Mouse (Mus musculus): ENCODE results near the gene Nova2. TPM values are rescaled to one million over a fixed set of nuclear protein-coding genes. Genes with fewer than 3 reads are reported as not detected.

Nova2 gene
- polyA plus RNA-seq, 1 experiment: 0.39 TPM

DNA sequence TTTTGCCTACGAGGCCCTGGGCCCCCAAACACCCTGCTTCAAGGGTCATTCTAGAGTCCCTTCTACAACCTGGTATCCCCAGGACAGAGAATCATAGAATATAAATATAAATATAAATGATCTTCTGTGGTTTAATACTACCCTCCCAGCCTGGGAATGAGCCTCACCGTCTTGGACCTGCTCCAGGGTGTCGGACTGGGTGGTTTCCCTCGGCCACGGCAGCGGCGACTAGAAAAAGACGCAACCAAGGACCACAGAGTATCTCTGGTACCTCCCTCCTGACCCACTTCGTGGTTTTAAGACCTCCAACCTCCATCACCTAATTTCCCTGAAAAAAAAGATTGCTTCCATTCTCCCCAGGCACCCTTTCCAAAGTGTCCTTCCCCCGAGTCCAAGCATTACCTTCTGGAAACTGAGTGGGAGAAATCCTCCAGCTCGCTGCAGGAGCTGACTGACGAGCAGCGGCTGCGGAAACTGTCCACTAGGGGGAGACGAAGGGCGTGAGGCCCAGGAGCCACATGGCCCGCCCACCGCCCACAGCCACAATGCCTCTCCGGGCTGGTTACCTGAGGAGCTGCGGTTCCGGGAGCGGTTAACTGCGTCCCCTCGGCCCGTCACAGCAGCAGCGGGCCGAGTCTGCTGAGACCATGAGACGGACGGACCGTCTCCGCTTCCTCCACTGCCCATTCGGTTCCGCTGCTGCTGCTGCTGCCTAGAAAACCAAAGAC is 33.7 kb upstream of the Nova2 start:
- H3K4me3 ChIP-seq (ENCODE audit: control insufficient read depth, insufficient read depth, low read length): peak overlapping the region; percentile 19
- TF ChIP-seq CTCF (IDR thresholded peaks at IDR 0.05; ENCODE audit: borderline replicate concordance, control insufficient read depth, extremely low read depth, insufficient read depth, low read length, poor library complexity): peak; percentile 94
- TF ChIP-seq POLR2A (IDR thresholded peaks at IDR 0.05; ENCODE audit: control insufficient read depth, extremely low read depth, insufficient read depth, low read length, poor library complexity): 0 out of 2 replicates have a peak, but pooled peaks have one; percentile 32
- H3K27ac ChIP-seq (ENCODE audit: control insufficient read depth, insufficient read depth, low read length): no peak overlapping the region
- peaks cover 8% of the 10 kb centered on the region for H3K4me1 ChIP-seq (replicated peaks; ENCODE audit: control insufficient read depth, insufficient read depth, low read length)
- WGBS: 16% methylated on average over 33 of the region's 33 CpGs
- 0 out of 2 replicates have a peak, but pooled peaks cover 2% of the 10 kb centered on the region for H3K27me3 ChIP-seq (ENCODE audit: control insufficient read depth, insufficient read depth, low read length)
- no peaks in the 10 kb centered on the region; the same call in 1 of the 2 replicates for H3K36me3 ChIP-seq (ENCODE audit: control insufficient read depth, insufficient read depth, low read length)
- peak; percentile 84 for DNase-seq

DNA sequence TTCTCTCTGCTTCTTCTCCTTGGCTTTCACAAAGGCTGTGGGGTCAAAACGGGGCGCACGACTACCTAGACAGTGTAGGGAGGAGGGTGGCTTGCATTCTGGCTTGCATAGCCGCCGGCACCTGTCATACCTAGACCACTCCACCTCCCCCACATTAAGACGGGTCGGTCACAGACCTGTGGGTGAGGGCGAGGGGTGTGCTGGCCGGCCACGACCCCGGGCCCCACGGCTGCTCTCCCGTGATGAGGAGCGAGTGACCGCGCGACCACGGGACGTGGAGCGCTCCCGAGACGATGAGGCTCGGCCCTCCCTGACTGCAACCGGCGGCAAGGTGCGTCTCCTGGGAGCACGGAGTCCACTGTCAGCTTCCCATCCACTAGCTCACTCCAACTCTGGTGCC is 32.7 kb upstream of the Nova2 start:
- no peak for TF ChIP-seq CTCF (IDR thresholded peaks at IDR 0.05; ENCODE audit: borderline replicate concordance, control insufficient read depth, extremely low read depth, insufficient read depth, low read length, poor library complexity)
- TF ChIP-seq POLR2A (IDR thresholded peaks at IDR 0.05; ENCODE audit: control insufficient read depth, extremely low read depth, insufficient read depth, low read length, poor library complexity): no peak
- H3K27me3 ChIP-seq (ENCODE audit: control insufficient read depth, insufficient read depth, low read length): 0 out of 2 replicates have a peak, but pooled peaks cover 2% of the 10 kb centered on the region
- H3K36me3 ChIP-seq (ENCODE audit: control insufficient read depth, insufficient read depth, low read length): no peaks in the 10 kb centered on the region; the same call in 1 of the 2 replicates
- 65% methylated on average over 27 of the region's 27 CpGs for WGBS
- H3K27ac ChIP-seq (ENCODE audit: control insufficient read depth, insufficient read depth, low read length): no peak overlapping the region
- H3K4me3 ChIP-seq (ENCODE audit: control insufficient read depth, insufficient read depth, low read length): no peak overlapping the region
- DNase-seq: no peak
- H3K4me1 ChIP-seq (replicated peaks; ENCODE audit: control insufficient read depth, insufficient read depth, low read length): peaks cover 8% of the 10 kb centered on the region

DNA sequence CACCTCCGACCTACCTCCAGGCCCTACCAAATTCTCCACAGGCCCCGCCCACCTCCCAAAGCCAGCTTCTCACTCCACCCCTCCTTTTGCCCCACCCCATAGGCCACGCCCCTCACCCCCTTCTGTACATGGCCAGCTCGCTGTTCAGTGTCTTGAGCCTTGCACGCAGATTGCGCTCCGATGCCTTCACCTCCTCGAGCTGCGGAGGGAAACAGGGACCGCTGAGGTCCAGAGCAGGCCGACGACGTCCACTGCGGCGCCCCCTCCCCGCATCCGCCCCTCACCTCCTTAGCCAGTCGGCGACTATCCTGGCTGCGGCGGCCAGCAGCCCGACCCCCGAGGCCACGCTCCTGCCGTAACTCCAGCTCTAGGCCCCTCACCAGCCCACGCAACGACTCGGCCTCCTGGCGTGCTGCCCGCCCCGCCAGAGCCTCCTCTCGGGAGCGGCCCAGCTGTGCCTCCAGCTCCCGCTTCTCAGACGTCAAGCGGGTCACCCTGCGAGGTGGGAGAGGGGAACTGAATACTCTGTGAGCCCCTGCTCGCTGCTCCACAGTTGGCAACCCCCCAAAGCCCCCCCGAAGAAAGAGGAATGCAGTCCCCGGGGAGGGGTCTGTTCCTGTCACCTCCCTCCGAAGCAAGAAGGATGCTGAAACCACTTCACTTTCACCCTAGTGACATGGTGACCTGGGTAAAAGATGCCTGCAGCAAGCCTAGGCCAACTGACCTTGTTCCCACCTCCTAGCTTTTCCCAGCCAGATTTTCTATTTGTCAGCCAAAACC is 31.8 kb upstream of the Nova2 start:
- Histone ChIP-seq H3K36me3 (ENCODE audit: control insufficient read depth, insufficient read depth, low read length) (no peaks in the 10 kb centered on the region; the same call in 1 of the 2 replicates), H3K27me3 (ENCODE audit: control insufficient read depth, insufficient read depth, low read length) (0 out of 2 replicates have a peak, but pooled peaks cover 2% of the 10 kb centered on the region), H3K27ac (ENCODE audit: control insufficient read depth, insufficient read depth, low read length) (no peak overlapping the region), H3K4me1 (replicated peaks; ENCODE audit: control insufficient read depth, insufficient read depth, low read length) (peaks cover 8% of the 10 kb centered on the region), H3K4me3 (ENCODE audit: control insufficient read depth, insufficient read depth, low read length) (no peak overlapping the region)
- WGBS: 24% methylated on average over 41 of the region's 41 CpGs
- TF ChIP-seq POLR2A (IDR thresholded peaks at IDR 0.05; ENCODE audit: control insufficient read depth, extremely low read depth, insufficient read depth, low read length, poor library complexity): no peak
- no peak for TF ChIP-seq CTCF (IDR thresholded peaks at IDR 0.05; ENCODE audit: borderline replicate concordance, control insufficient read depth, extremely low read depth, insufficient read depth, low read length, poor library complexity)
- DNase-seq: peak; percentile 32

DNA sequence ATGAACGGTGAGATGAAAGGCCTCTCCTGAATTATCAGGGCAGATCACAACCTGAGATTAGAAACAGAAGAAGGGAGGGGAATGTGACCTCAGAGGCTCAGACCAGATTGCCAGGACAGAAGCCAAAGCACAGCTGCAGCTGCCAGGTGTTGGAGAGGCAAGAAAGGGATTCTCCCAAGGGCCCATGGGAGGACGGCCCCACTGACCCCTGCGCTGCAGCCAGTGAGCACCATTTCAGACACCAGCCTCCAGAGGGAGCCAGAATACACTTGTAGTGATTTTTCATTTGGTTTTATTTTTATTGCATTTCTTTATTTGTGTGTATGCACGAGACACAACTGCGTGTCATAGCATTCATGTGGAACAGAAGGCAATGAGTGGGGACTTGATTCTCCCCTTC is 29.2 kb upstream of the Nova2 start:
- DNase-seq: no peak
- TF ChIP-seq CTCF (IDR thresholded peaks at IDR 0.05; ENCODE audit: borderline replicate concordance, control insufficient read depth, extremely low read depth, insufficient read depth, low read length, poor library complexity) (peak; percentile 24; the same call in 1 of the 2 replicates), POLR2A (IDR thresholded peaks at IDR 0.05; ENCODE audit: control insufficient read depth, extremely low read depth, insufficient read depth, low read length, poor library complexity) (no peak)
- Histone ChIP-seq H3K27me3 (ENCODE audit: control insufficient read depth, insufficient read depth, low read length) (0 out of 2 replicates have a peak, but pooled peaks cover 2% of the 10 kb centered on the region), H3K36me3 (ENCODE audit: control insufficient read depth, insufficient read depth, low read length) (no peaks in the 10 kb centered on the region), H3K4me3 (ENCODE audit: control insufficient read depth, insufficient read depth, low read length) (no peak overlapping the region), H3K27ac (ENCODE audit: control insufficient read depth, insufficient read depth, low read length) (no peak overlapping the region), H3K4me1 (replicated peaks; ENCODE audit: control insufficient read depth, insufficient read depth, low read length) (peaks cover 8% of the 10 kb centered on the region)
- WGBS: 64% methylated on average over 5 of the region's 5 CpGs

DNA sequence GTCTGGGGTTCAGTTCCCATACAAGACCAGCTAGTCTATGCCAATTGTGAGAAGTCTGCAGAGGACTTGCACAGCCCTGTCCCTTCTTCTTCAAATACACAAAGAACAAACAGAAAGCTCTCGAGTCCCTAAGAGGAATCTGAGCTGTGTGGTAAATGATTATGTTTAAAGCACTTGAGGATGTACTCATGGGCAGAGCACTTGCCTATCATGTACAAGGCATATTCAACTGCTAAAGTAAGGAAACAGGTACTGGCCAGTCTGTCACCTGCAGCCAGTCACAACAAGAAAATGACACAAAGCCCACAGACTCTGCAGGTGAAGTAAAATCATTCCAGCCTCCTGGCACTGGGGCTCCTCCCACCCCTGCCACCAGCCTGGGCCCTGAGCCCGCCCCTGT is 25.2 kb upstream of the Nova2 start:
- 100% methylated on average over 2 of the region's 2 CpGs for WGBS
- Histone ChIP-seq H3K4me1 (replicated peaks; ENCODE audit: control insufficient read depth, insufficient read depth, low read length) (no peaks in the 10 kb centered on the region), H3K27me3 (ENCODE audit: control insufficient read depth, insufficient read depth, low read length) (no peaks in the 10 kb centered on the region), H3K36me3 (ENCODE audit: control insufficient read depth, insufficient read depth, low read length) (peaks cover 4% of the 10 kb centered on the region; the same call in 1 of the 2 replicates), H3K4me3 (ENCODE audit: control insufficient read depth, insufficient read depth, low read length) (no peak overlapping the region), H3K27ac (ENCODE audit: control insufficient read depth, insufficient read depth, low read length) (no peak overlapping the region)
- TF ChIP-seq CTCF (IDR thresholded peaks at IDR 0.05; ENCODE audit: borderline replicate concordance, control insufficient read depth, extremely low read depth, insufficient read depth, low read length, poor library complexity) (no peak), POLR2A (IDR thresholded peaks at IDR 0.05; ENCODE audit: control insufficient read depth, extremely low read depth, insufficient read depth, low read length, poor library complexity) (no peak)
- no peak for DNase-seq

DNA sequence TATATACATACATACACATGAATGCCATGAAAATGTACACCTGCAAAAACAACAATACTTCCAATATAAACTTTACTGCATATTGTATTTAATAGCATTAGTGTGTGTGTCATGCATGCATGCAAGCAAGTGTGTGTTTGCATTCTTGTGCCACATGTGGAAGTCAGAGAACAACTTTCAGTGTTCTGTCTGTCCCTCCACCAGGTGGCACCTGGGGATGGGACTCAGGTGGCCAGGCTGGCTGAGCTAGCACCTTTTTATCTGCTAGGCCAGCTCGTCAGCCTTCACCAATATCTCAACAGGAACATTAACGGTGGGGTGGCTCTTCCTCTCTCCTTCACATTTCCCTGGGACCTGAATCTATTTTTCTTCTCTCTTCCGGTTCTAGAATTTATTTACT is 23.2 kb upstream of the Nova2 start:
- no peaks in the 10 kb centered on the region for H3K27me3 ChIP-seq (ENCODE audit: control insufficient read depth, insufficient read depth, low read length)
- no peak overlapping the region for H3K4me3 ChIP-seq (ENCODE audit: control insufficient read depth, insufficient read depth, low read length)
- 88% methylated on average over 3 of the region's 3 CpGs for WGBS
- TF ChIP-seq POLR2A (IDR thresholded peaks at IDR 0.05; ENCODE audit: control insufficient read depth, extremely low read depth, insufficient read depth, low read length, poor library complexity): no peak
- TF ChIP-seq CTCF (IDR thresholded peaks at IDR 0.05; ENCODE audit: borderline replicate concordance, control insufficient read depth, extremely low read depth, insufficient read depth, low read length, poor library complexity): no peak
- H3K36me3 ChIP-seq (ENCODE audit: control insufficient read depth, insufficient read depth, low read length): peaks cover 4% of the 10 kb centered on the region; the same call in 1 of the 2 replicates
- DNase-seq: no peak
- no peak overlapping the region for H3K27ac ChIP-seq (ENCODE audit: control insufficient read depth, insufficient read depth, low read length)
- H3K4me1 ChIP-seq (replicated peaks; ENCODE audit: control insufficient read depth, insufficient read depth, low read length): no peaks in the 10 kb centered on the region
